Mouse (Mus musculus) liver, embryonic 14.5 days (tissue): ENCODE measurements at regions not wholly inside any gene's neighbourhood (a gene's known extent, or its start where the extent isn't known, plus 50 kb on each side); places are given as distances from the start of the nearest gene placed in this dataset.

Experiments
- CTCF ChIP-seq: IDR thresholded peaks from 2 replicates; pipeline ENCODE4 v1.5.1; 2016; ENCODE audit warnings: antibody characterized with exemption, low read depth, control low read depth
- EP300 ChIP-seq: IDR thresholded peaks from 2 replicates; pipeline ENCODE4 v1.6.1; 2016; ENCODE audit warnings: antibody characterized with exemption, low read depth

GRCm38 (mm10) chr4:12532961-12533360 is 361.1 kb upstream of the Fam92a start:
- TF ChIP-seq EP300 (no peak), CTCF (no peak)
